In genomic region chr3:55353909-55354511, GRCm38 (mm10) we compare ENCODE assay signal across 8 mouse cellular contexts.
DNase-seq lines count a peak whose midpoint lies in the region; ATAC-seq and TF ChIP-seq lines count a peak whose summit lies in the region.

No protein-coding gene starts in this region.

- 42% methylated on average over 13 of the region's 13 CpGs for WGBS in stomach, embryonic 15.5 days

- 0 out of 2 replicates have a peak, but pooled peaks have one; percentile 6 for ATAC-seq in granulocyte monocyte progenitor cell, adult 5-6 weeks (replicated peaks; ENCODE audit: poor library complexity, severe bottlenecking)
- ATAC-seq in stomach, embryonic 15.5 days (ENCODE audit: insufficient read depth, low FRiP score, low read depth) = peak; percentile 47; the same call in 1 of the 2 replicates

- intact Hi-C loops in left cerebral cortex, adult 2 months (cut with DNase I) = loop anchor here (1.0 to 10.0 kb wide), 4 partner anchors 37 to 549 kb away; partner anchors contain the start of genes Dclk1, Rfxap and Spg20

- H3K9me3 ChIP-seq in stomach, embryonic 15.5 days = no peaks in the 10 kb centered on the region

- H3K27me3 ChIP-seq in stomach, embryonic 15.5 days (replicated peaks) = no peaks in the 10 kb centered on the region

- H3K4me2 ChIP-seq in stomach, embryonic 15.5 days = no peak overlapping the region

- H3K27ac ChIP-seq in left cerebral cortex, adult 2 months = peak overlapping the region; percentile 86
- no peak overlapping the region for H3K27ac ChIP-seq in stomach, embryonic 15.5 days

- no peak overlapping the region for H3K9ac ChIP-seq in stomach, embryonic 15.5 days

- no peak for TF ChIP-seq CTCF in left cerebral cortex, adult 2 months (IDR thresholded peaks at IDR 0.05)

- H3K4me1 ChIP-seq in stomach, embryonic 15.5 days = peaks cover 8% of the 10 kb centered on the region; the same call in 1 of the 2 replicates

- no peak overlapping the region for H3K4me3 ChIP-seq in left cerebral cortex, adult 2 months
- no peak overlapping the region for H3K4me3 ChIP-seq in stomach, embryonic 15.5 days (replicated peaks)

- DNase-seq in left cerebral cortex, adult 2 months (ENCODE audit: extremely low spot score in 1 of 2, low spot score in 2 of 2) = peak in 1 of 2 experiments; percentile 55
- DNase-seq in left cerebral cortex, adult 11 months (ENCODE audit: low spot score) = no peak
- DNase-seq in embryo, embryonic 10.5 days (ENCODE audit: low spot score) = peak; percentile 82
- DNase-seq in kidney, postnatal 10 days = peak; percentile 51
- peak; percentile 4 for DNase-seq in lung, postnatal 25 days (ENCODE audit: low spot score)
- no peak for DNase-seq in thymus, postnatal 4 days

- no peaks in the 10 kb centered on the region for H3K36me3 ChIP-seq in stomach, embryonic 15.5 days

Comparison
In these comparisons a context has a peak if more than half of its experiments do, and no peak if none do; other contexts are left out.
1. DNase-seq: peak in embryo, embryonic 10.5 days (single experiment), kidney, postnatal 10 days (single experiment) and lung, postnatal 25 days (single experiment); none in left cerebral cortex, adult 11 months (single experiment) and thymus, postnatal 4 days (single experiment).